Mouse (Mus musculus) ES-E14 (cell line): ENCODE data around the gene 9530053A07Rik. TPM values are rescaled to one million over a fixed set of nuclear protein-coding genes. Genes with fewer than 3 reads are reported as not detected.

Experiments
- DNase-seq: peaks from one replicate; pipeline ENCODE4 v3.0.0-alpha.2; 2013; ENCODE audit warnings: low read depth, low spot score
- H3K27ac ChIP-seq: 2 replicates; pipeline ENCODE4 v1.5.1; 2012; ENCODE audit warnings: low read depth, mild to moderate bottlenecking, low read length, moderate library complexity, mixed read lengths; ENCODE audit not compliant: poor library complexity, insufficient read depth, severe bottlenecking
- H3K36me3 ChIP-seq: 2 replicates; pipeline ENCODE4 v1.6.1; 2012; ENCODE audit warnings: mild to moderate bottlenecking, low read length, moderate library complexity, mixed read lengths; ENCODE audit not compliant: control insufficient read depth, poor library complexity, insufficient read depth, severe bottlenecking
- H3K4me1 ChIP-seq, 2 experiments: fragments of 150-350 bp in 1 of 2; sonication (generic) in 1 of 2; 2 replicates each; pipeline ENCODE4 v1.6.1; 2012; ENCODE audit warnings: low read length in 2 of 2, mild to moderate bottlenecking in 1 of 2, mixed read lengths in 1 of 2; ENCODE audit not compliant: control insufficient read depth in 2 of 2, insufficient read depth in 2 of 2, poor library complexity in 1 of 2
- H3K4me3 ChIP-seq, 2 experiments: fragments of 150-350 bp in 1 of 2; sonication (generic) in 1 of 2; 2 replicates each; pipeline ENCODE4 v1.5.1; 2012; ENCODE audit warnings: low read length in 2 of 2, low read depth in 1 of 2, mild to moderate bottlenecking in 1 of 2, mixed read lengths in 1 of 2; ENCODE audit not compliant: insufficient read depth in 1 of 2, poor library complexity in 1 of 2, severe bottlenecking in 1 of 2
- H3K9ac ChIP-seq: 2 replicates; pipeline ENCODE4 v1.6.1; 2012; ENCODE audit warnings: low read depth, mild to moderate bottlenecking, low read length, mixed read lengths; ENCODE audit not compliant: poor library complexity, insufficient read depth, severe bottlenecking
- H3K9me3 ChIP-seq: fragments of 150-350 bp; sonication (generic); 2 replicates; pipeline ENCODE4 v1.6.1; 2012; ENCODE audit warnings: low read depth, mild to moderate bottlenecking, low read length; ENCODE audit not compliant: control insufficient read depth, insufficient read depth
- CHD2 ChIP-seq: IDR thresholded peaks from 2 replicates; pipeline ENCODE4 v1.6.1; 2014; ENCODE audit warnings: mild to moderate bottlenecking, low read depth, low read length, inconsistent platforms
- HCFC1 ChIP-seq: IDR thresholded peaks from 2 replicates; pipeline ENCODE4 v1.6.1; 2012; ENCODE audit warnings: low read length, inconsistent platforms, borderline replicate concordance; ENCODE audit not compliant: insufficient read depth
- MAFK ChIP-seq: IDR thresholded peaks from 2 replicates; pipeline ENCODE4 v1.6.1; 2014; ENCODE audit warnings: mild to moderate bottlenecking, low read depth, low read length, inconsistent platforms; ENCODE audit not compliant: insufficient read depth
- ZC3H11A ChIP-seq: IDR thresholded peaks from 2 replicates; pipeline ENCODE4 v1.6.1; 2012; ENCODE audit warnings: low read depth, mild to moderate bottlenecking, inconsistent platforms, low read length, borderline replicate concordance
- ZNF384 ChIP-seq: IDR thresholded peaks from 2 replicates; pipeline ENCODE4 v1.6.1; 2012; ENCODE audit warnings: low read depth, low read length, inconsistent platforms
- in situ Hi-C, 2 experiments: fragments of 600-800 bp; cut with MboI; formaldehyde crosslinking; loops; one replicate each; pipeline ENCODE4 v1.15.1; 2025; ENCODE audit warnings: low sequenced_read_pairs in 2 of 2, inconsistent platforms in 1 of 2; ENCODE audit not compliant: unreplicated experiment in 2 of 2
- total RNA-seq: library from RNA; depleted of rRNA; stranded (reverse); fragments of 300-350 nt; gene quantifications from 2 replicates; pipeline ENCODE4 v1.2.3, GENCODE M21; 2012

9530053A07Rik gene
- total RNA-seq, 1 experiment = 0.85 TPM

DNA sequence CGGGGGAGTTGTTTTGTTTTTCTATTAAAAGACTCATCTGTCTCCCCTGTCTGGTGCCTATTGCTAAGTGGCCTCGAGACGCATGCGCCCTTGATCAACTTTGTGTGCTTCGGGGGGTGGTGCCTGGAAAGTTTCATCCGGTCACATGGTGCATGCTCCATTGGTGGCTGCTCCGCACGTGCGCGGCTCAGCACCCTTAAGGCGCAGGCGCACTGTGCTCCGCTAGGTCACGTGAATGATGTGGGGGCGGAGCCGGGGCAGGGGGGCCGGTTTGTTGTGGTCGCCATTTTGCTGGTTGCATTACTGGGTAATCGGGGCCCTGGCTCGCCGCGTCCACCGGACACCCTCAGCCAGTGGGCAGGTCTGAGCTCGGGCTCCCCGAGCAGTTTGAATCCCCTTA, 50.0 kb downstream of the 9530053A07Rik start, which contains the start of gene Dyrk1b:
Gene Dyrk1b, plus strand, starts transcription at position 242 of the 400 bp plus-strand sequence.
- DNase-seq = peak; percentile 96
- Histone ChIP-seq H3K9ac (peak within 1 kb of the TSS; percentile 96), H3K9me3 (no peaks in the 10 kb centered on the region), H3K36me3 (peaks cover 66% of the 10 kb centered on the region), H3K4me3 (peak within 1 kb of the TSS; percentile 84 to 98), H3K4me1 (peaks cover 2 to 4% of the 10 kb centered on the region in 2 experiments; a peak in 2 of 4 replicates), H3K27ac (peak within 1 kb of the TSS; percentile 96)
- TF ChIP-seq MAFK (no peak), HCFC1 (peak; percentile 73)
- in situ Hi-C loops = no loop called here

- peak overlapping the region; percentile 96 for H3K9ac ChIP-seq
- in situ Hi-C loops = no loop called here
- H3K4me3 ChIP-seq = peak overlapping the region; percentile 84 to 98
- H3K4me1 ChIP-seq = peaks cover 2 to 6% of the 10 kb centered on the region in 2 experiments; a peak in 2 of 4 replicates
- peak; percentile 87 for DNase-seq
- peaks cover 67% of the 10 kb centered on the region for H3K36me3 ChIP-seq
- H3K27ac ChIP-seq = peak overlapping the region; percentile 96
- TF ChIP-seq MAFK = no peak
- no peak for TF ChIP-seq CHD2
- peak; percentile 13; the same call in 1 of the 2 replicates for TF ChIP-seq HCFC1
- H3K9me3 ChIP-seq = no peaks in the 10 kb centered on the region
Measured at GRCm38 (mm10) chr7:28179741-28180377, 50.6 kb downstream of the 9530053A07Rik start.

DNA sequence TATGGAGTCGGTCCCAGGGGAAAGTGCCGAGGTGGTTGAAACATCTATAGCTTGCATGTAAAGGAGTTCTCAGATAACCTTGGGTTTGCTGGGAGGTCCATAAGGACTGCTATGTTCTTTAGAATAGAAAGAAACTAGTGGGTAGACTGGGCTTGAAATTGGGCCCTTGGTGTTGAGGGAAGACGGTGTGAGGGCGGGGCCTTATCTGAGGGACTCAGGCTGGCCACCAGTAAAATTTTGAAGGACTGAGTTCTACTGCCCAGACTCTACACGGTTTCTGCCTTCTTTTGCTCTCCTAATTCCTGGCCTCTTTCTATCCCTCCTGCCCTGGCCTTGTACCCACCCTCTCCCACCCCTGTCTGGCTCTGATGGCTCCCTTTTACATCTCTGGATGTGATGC, 51.6 kb downstream of the 9530053A07Rik start:
- DNase-seq = no peak
- peaks cover 2 to 14% of the 10 kb centered on the region in 2 experiments; a peak in 2 of 4 replicates for H3K4me1 ChIP-seq
- TF ChIP-seq ZNF384 (no peak), CHD2 (no peak), HCFC1 (no peak), MAFK (no peak), ZC3H11A (no peak)
- H3K9me3 ChIP-seq = no peaks in the 10 kb centered on the region
- 0 out of 4 replicates have a peak overlapping the region, but pooled peaks of 1 of the 2 experiments have one; percentile 54 for H3K4me3 ChIP-seq
- H3K9ac ChIP-seq = no peak overlapping the region; the same call in 1 of the 2 replicates
- in situ Hi-C loops = no loop called here
- peaks cover 68% of the 10 kb centered on the region for H3K36me3 ChIP-seq
- no peak overlapping the region for H3K27ac ChIP-seq

DNA sequence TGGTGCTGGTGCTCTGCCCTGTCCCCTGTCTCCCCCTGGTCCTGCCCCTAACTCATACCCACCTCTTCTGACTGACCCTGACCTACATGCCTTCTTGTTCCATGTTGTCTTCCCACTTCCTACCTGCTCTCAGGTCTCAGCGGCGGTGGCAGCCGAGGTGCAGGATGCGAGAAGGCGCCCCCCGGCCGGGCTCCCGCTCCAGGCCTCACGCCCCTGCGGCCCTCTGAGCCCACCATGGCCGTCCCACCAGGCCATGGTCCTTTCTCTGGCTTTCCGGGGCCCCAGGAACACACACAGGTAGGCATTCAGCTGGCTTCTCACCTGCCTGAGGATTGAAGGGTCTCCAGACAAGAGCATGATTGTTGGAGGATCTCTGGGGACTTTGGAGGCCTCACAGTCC, 52.1 kb downstream of the 9530053A07Rik start:
- Histone ChIP-seq H3K36me3 (peaks cover 69% of the 10 kb centered on the region), H3K4me3 (no peak overlapping the region), H3K27ac (no peak overlapping the region), H3K4me1 (peaks cover 2 to 15% of the 10 kb centered on the region in 2 experiments; a peak in 2 of 4 replicates), H3K9me3 (no peaks in the 10 kb centered on the region), H3K9ac (no peak overlapping the region)
- TF ChIP-seq MAFK (no peak), ZC3H11A (no peak), ZNF384 (no peak), CHD2 (no peak), HCFC1 (no peak)
- in situ Hi-C loops = no loop called here
- no peak for DNase-seq

DNA sequence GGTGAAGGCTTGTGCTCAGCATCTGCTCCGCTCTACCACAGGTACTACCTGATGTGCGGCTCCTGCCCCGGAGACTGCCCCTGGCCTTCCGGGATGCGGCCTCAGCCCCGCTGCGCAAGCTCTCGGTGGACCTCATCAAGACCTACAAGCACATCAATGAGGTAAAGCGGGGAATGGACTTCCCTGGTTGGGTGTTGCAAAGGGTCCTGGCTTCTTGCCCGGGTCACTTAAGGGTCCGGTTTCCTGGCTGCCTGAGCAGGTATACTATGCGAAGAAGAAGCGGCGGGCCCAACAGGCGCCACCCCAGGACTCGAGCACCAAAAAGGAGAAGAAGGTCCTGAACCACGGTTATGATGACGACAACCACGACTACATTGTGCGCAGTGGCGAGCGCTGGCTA, 53.1 kb downstream of the 9530053A07Rik start:
- H3K4me1 ChIP-seq = peaks cover 2 to 15% of the 10 kb centered on the region in 2 experiments; a peak in 2 of 4 replicates
- H3K27ac ChIP-seq = no peak overlapping the region
- DNase-seq = no peak
- H3K9ac ChIP-seq = no peak overlapping the region
- in situ Hi-C loops = no loop called here
- H3K4me3 ChIP-seq = no peak overlapping the region
- no peaks in the 10 kb centered on the region for H3K9me3 ChIP-seq
- TF ChIP-seq ZNF384 (no peak), MAFK (no peak), CHD2 (no peak), ZC3H11A (no peak), HCFC1 (no peak)
- peaks cover 70% of the 10 kb centered on the region for H3K36me3 ChIP-seq
